Mouse (Mus musculus) CH12.LX (cell line): ENCODE data around the gene Hspb9. TPM values are rescaled to one million over a fixed set of nuclear protein-coding genes. Genes with fewer than 3 reads are reported as not detected.

Source experiments
- DNase-seq: peaks from one replicate; pipeline ENCODE4 v3.0.0-alpha.2; 2013; ENCODE audit errors: extremely low read depth
- H3K27ac ChIP-seq: 2 replicates; pipeline ENCODE4 v1.5.1; 2012; ENCODE audit warnings: low read depth, mild to moderate bottlenecking, control low read depth, moderate library complexity; ENCODE audit not compliant: insufficient read depth
- H3K27me3 ChIP-seq: replicated peaks from 2 replicates; pipeline ENCODE3; 2012; ENCODE audit warnings: inconsistent platforms
- H3K36me3 ChIP-seq, 2 experiments: replicated peaks in 1 of 2; 2 replicates each; pipeline versions ENCODE3 to v1.6.1; 2012; ENCODE audit warnings: inconsistent platforms in 1 of 2, low read length in 1 of 2, mild to moderate bottlenecking in 1 of 2, mixed read lengths in 1 of 2, moderate library complexity in 1 of 2; ENCODE audit not compliant: control insufficient read depth in 1 of 2, insufficient read depth in 1 of 2
- H3K4me1 ChIP-seq, 2 experiments: 2 replicates each; pipeline ENCODE4 v1.6.1; 2012; ENCODE audit warnings: inconsistent platforms in 1 of 2, moderate library complexity in 1 of 2; ENCODE audit not compliant: insufficient read depth in 2 of 2, control insufficient read depth in 1 of 2
- H3K4me2 ChIP-seq: 2 replicates; pipeline ENCODE4 v1.6.1; 2012; ENCODE audit warnings: low read depth, mild to moderate bottlenecking, control low read depth; ENCODE audit not compliant: poor library complexity, insufficient read depth, severe bottlenecking
- H3K4me3 ChIP-seq, 3 experiments: fragments of 150-350 bp in 1 of 3; sonication (generic) in 1 of 3; replicated peaks in 1 of 3; 2 replicates each; pipeline versions ENCODE3 to v1.5.1; 2011 to 2012; ENCODE audit warnings: low read depth in 2 of 3, low read length in 2 of 3, mild to moderate bottlenecking in 2 of 3, moderate library complexity in 2 of 3, control low read depth in 1 of 3, improper control_type of control experiment in 1 of 3, inconsistent platforms in 1 of 3, mixed read lengths in 1 of 3; ENCODE audit not compliant: poor library complexity in 1 of 3
- H3K79me2 ChIP-seq: replicated peaks from 2 replicates; pipeline ENCODE4 v1.6.1; 2012; ENCODE audit warnings: mild to moderate bottlenecking, moderate library complexity; ENCODE audit not compliant: control insufficient read depth, poor library complexity, insufficient read depth, severe bottlenecking; ENCODE audit errors: extremely low read depth
- H3K9ac ChIP-seq: 2 replicates; pipeline ENCODE4 v1.6.1; 2012; ENCODE audit warnings: low read depth, mild to moderate bottlenecking, control low read depth, moderate library complexity; ENCODE audit not compliant: insufficient read depth
- H3K9me3 ChIP-seq: replicated peaks from 2 replicates; pipeline ENCODE3; 2012; ENCODE audit warnings: low read length, inconsistent platforms, mixed read lengths
- CHD1 ChIP-seq: IDR thresholded peaks from 2 replicates; pipeline ENCODE4 v1.6.1; 2012; ENCODE audit warnings: low read depth, low read length, improper control_type of control experiment, inconsistent platforms
- E2F4 ChIP-seq: IDR thresholded peaks from 2 replicates; pipeline ENCODE4 v1.6.1; 2011; ENCODE audit warnings: low read depth, low read length, improper control_type of control experiment; ENCODE audit not compliant: insufficient replicate concordance
- ELF1 ChIP-seq: IDR thresholded peaks from 2 replicates; pipeline ENCODE4 v1.6.1; 2014; ENCODE audit warnings: low read depth, mild to moderate bottlenecking, inconsistent platforms, low read length, improper control_type of control experiment
- EP300 ChIP-seq: IDR thresholded peaks from 2 replicates; pipeline ENCODE4 v1.6.1; 2011; ENCODE audit warnings: low read length, improper control_type of control experiment
- ETS1 ChIP-seq: conservative IDR thresholded peaks from 2 replicates; pipeline ENCODE4 v1.6.1; 2012; ENCODE audit warnings: low read depth, mild to moderate bottlenecking, inconsistent platforms, low read length, improper control_type of control experiment, moderate library complexity
- HCFC1 ChIP-seq: IDR thresholded peaks from 2 replicates; pipeline ENCODE4 v1.6.1; 2012; ENCODE audit warnings: low read depth, mild to moderate bottlenecking, inconsistent platforms, low read length, improper control_type of control experiment
- IRF4 ChIP-seq: IDR thresholded peaks from 2 replicates; pipeline ENCODE4 v1.6.1; 2014; ENCODE audit warnings: low read depth, mild to moderate bottlenecking, inconsistent platforms, low read length, improper control_type of control experiment
- JUN ChIP-seq: IDR thresholded peaks from 2 replicates; pipeline ENCODE4 v1.6.1; 2011; ENCODE audit warnings: low read depth, mild to moderate bottlenecking, low read length, improper control_type of control experiment, moderate library complexity; ENCODE audit not compliant: insufficient read depth
- JUND ChIP-seq: conservative IDR thresholded peaks from 2 replicates; pipeline ENCODE4 v1.6.1; 2011; ENCODE audit warnings: low read depth, low read length, improper control_type of control experiment
- MAFK ChIP-seq: IDR thresholded peaks from 2 replicates; pipeline ENCODE4 v1.6.1; 2011; ENCODE audit warnings: low read length, improper control_type of control experiment; ENCODE audit not compliant: insufficient replicate concordance
- MAZ ChIP-seq: IDR thresholded peaks from 2 replicates; pipeline ENCODE4 v1.6.1; 2012; ENCODE audit warnings: low read depth, mild to moderate bottlenecking, inconsistent platforms, low read length, improper control_type of control experiment, moderate library complexity
- PAX5 ChIP-seq: IDR thresholded peaks from 2 replicates; pipeline ENCODE4 v1.6.1; 2012; ENCODE audit warnings: low read length, inconsistent platforms, mixed read lengths
- POLR2A ChIP-seq: IDR thresholded peaks from 2 replicates; pipeline ENCODE4 v1.6.1; 2011; ENCODE audit warnings: low read depth, mild to moderate bottlenecking, improper control_type of control experiment, low read length
- POLR2AphosphoS2 ChIP-seq: IDR thresholded peaks from 2 replicates; pipeline ENCODE4 v1.6.1; 2011; ENCODE audit warnings: low read depth, low read length, improper control_type of control experiment
- RAD21 ChIP-seq: IDR thresholded peaks from 2 replicates; pipeline ENCODE4 v1.6.1; 2011; ENCODE audit warnings: low read depth, mild to moderate bottlenecking, low read length, improper control_type of control experiment, moderate library complexity
- RCOR1 ChIP-seq: conservative IDR thresholded peaks from 2 replicates; pipeline ENCODE4 v1.6.1; 2012; ENCODE audit warnings: low read depth, mild to moderate bottlenecking, inconsistent platforms, low read length, improper control_type of control experiment
- TBP ChIP-seq: conservative IDR thresholded peaks from 2 replicates; pipeline ENCODE4 v1.6.1; 2011; ENCODE audit warnings: low read depth, low read length, improper control_type of control experiment
- TCF12 ChIP-seq: IDR thresholded peaks from 2 replicates; pipeline ENCODE4 v1.6.1; 2014; ENCODE audit warnings: low read depth, mild to moderate bottlenecking, inconsistent platforms, low read length, improper control_type of control experiment
- USF2 ChIP-seq: conservative IDR thresholded peaks from 2 replicates; pipeline ENCODE4 v1.6.1; 2011; ENCODE audit warnings: low read depth, low read length, improper control_type of control experiment
- ZC3H11A ChIP-seq: IDR thresholded peaks from 2 replicates; pipeline ENCODE4 v1.6.1; 2012; ENCODE audit warnings: low read depth, mild to moderate bottlenecking, inconsistent platforms, low read length, improper control_type of control experiment
- ZKSCAN1 ChIP-seq: IDR thresholded peaks from 2 replicates; pipeline ENCODE4 v1.6.1; 2012; ENCODE audit warnings: low read depth, inconsistent platforms, low read length, improper control_type of control experiment, borderline replicate concordance
- ZNF384 ChIP-seq: IDR thresholded peaks from 2 replicates; pipeline ENCODE4 v1.6.1; 2012; ENCODE audit warnings: low read depth, low read length, improper control_type of control experiment, inconsistent platforms
- dilution Hi-C: fragments of 300-500 bp; cut with MboI; formaldehyde crosslinking; loops from 2 replicates; pipeline ENCODE4 v1.14.3; 2020; ENCODE audit warnings: low sequenced_read_pairs; ENCODE audit not compliant: extremely low pct_unique_long_range_greater_than_20kb, extremely low pct_ligation_motif_present
- in situ Hi-C: fragments of 300-500 bp; cut with MboI; formaldehyde crosslinking; loops from 3 replicates; pipeline ENCODE4 v1.14.3; 2019; ENCODE audit warnings: low sequenced_read_pairs, low pct_ligation_motif_present, low pct_unique_long_range_greater_than_20kb, mixed read lengths
- polyA plus RNA-seq: library from polyadenylated mRNA; unstranded; fragments of >175 nt; gene quantifications from 2 replicates; pipeline ENCODE4 v1.2.1, GENCODE M21; 2012; ENCODE audit warnings: low read depth; ENCODE audit not compliant: insufficient read length
- total RNA-seq, 2 experiments: library from RNA; depleted of rRNA; stranded (reverse); fragments of 300-350 nt in 1 of 2; fragments of >200 nt in 1 of 2; gene quantifications; 2 replicates each; pipeline ENCODE4 v1.2.3; 2012 to 2014

Gene Hspb9
- total and polyA plus RNA-seq, 3 experiments = 0.54 TPM; not detected in 2

DNA sequence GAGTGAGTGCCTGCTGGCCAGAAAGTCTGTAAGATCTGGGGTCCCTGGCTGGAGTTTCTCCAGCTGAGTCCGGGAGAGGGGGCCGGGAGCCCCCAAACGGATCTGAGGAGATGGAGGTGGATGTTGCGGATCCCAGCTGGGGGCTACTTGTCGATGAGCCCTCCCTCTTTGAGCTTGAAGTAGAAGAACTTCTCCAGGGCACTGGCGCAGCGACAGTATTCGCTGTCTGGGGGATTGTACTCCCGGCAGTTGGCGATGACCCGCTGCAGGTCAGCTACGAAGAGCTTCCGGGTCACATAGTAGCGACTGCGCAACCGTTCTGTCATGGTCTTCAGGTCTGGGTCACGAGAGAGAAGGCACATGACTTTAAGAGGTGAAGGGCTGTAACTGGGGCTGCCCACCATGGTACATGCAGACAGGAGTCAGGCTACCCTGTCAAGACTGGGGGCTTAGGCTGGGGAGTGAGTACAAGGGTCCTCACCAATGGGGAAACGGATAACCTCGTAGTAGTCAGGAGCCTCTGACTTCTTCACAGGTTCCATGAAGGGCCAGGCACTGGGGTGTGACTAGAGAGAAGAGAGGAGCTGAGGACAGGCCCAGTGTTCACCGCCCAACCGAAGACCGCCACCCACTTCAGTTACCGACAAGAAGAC is 8.4 kb upstream of the Hspb9 start:
- no peak for TF ChIP-seq EP300
- TF ChIP-seq ZC3H11A = no peak
- no peak for TF ChIP-seq PAX5
- TF ChIP-seq ELF1 = no peak
- no peak for TF ChIP-seq E2F4
- Histone ChIP-seq H3K4me2 (no peak overlapping the region), H3K4me1 (peaks cover 22 to 64% of the 10 kb centered on the region in 2 experiments), H3K79me2 (no peaks in the 10 kb centered on the region), H3K9ac (no peak overlapping the region), H3K27me3 (no peaks in the 10 kb centered on the region), H3K36me3 (peaks cover 51 to 71% of the 10 kb centered on the region in 2 experiments), H3K9me3 (no peaks in the 10 kb centered on the region), H3K4me3 (no peak overlapping the region), H3K27ac (no peak overlapping the region)
- dilution Hi-C loops (no loop called here), in situ Hi-C loops (loop anchor here (5.0 kb wide), 1 partner anchor 283 kb away; no protein-coding TSS in a partner anchor)
- DNase-seq = no peak

DNA sequence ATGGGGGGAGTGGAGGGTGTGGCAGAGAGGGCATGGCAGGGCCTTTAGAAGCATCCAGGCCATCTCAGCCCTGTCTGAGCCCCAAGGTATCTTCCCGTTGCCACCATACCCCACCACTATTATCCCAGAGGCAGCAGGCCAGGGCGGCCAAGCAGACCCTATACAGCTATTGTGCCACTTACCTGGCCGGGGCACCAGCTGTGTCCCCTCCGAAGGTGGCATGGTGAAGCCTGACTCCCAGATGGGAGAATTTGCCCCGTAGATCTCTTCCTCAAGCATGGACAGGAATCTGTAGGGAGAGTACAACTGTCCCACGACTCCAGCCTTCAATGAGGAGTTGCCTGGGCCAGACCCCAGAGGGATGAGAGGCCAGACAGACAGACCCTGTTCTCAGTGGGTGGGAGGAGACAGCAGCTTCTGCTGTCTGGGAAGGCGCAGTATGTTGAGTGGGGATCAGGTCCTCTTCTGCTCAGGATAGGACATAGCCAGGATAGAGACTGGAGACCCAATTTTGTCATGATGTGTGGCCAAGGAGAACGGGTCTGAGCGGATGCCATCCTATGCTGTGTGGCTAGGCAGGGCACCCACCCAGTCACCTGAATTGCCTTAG is 4.3 kb upstream of the Hspb9 start:
- no peak for DNase-seq
- H3K9ac ChIP-seq = no peak overlapping the region
- TF ChIP-seq RAD21 = no peak
- no peak for TF ChIP-seq TCF12
- no peak for TF ChIP-seq ZKSCAN1
- TF ChIP-seq TBP = no peak
- TF ChIP-seq JUND = no peak
- TF ChIP-seq ETS1 = no peak
- TF ChIP-seq JUN = no peak
- no peak for TF ChIP-seq USF2
- TF ChIP-seq MAZ = no peak
- TF ChIP-seq HCFC1 = no peak
- TF ChIP-seq IRF4 = no peak
- no peak for TF ChIP-seq ZNF384
- no peak for TF ChIP-seq MAFK
- TF ChIP-seq POLR2AphosphoS2 = no peak
- TF ChIP-seq POLR2A = no peak
- TF ChIP-seq CHD1 = no peak
- TF ChIP-seq RCOR1 = no peak
- dilution Hi-C loops (no loop called here), in situ Hi-C loops (loop anchor here (5.0 kb wide), 1 partner anchor 287 kb away; no protein-coding TSS in a partner anchor)
- H3K36me3 ChIP-seq = peaks cover 61 to 82% of the 10 kb centered on the region in 2 experiments
- no peak overlapping the region for H3K27ac ChIP-seq
- H3K27me3 ChIP-seq = no peaks in the 10 kb centered on the region
- H3K79me2 ChIP-seq = peaks cover 4% of the 10 kb centered on the region; the same call in 1 of the 2 replicates
- H3K9me3 ChIP-seq = no peaks in the 10 kb centered on the region
- H3K4me3 ChIP-seq = no peak overlapping the region
- no peak overlapping the region for H3K4me2 ChIP-seq
- H3K4me1 ChIP-seq = peaks cover 10 to 52% of the 10 kb centered on the region in 2 experiments
